In genomic region chr3:68492066-68492465, GRCm38 (mm10) we compare ENCODE assay signal across 12 mouse cellular contexts.
DNase-seq lines count a peak whose midpoint lies in the region; ATAC-seq and TF ChIP-seq lines count a peak whose summit lies in the region.
"Had no signal": no experiment of that assay in that cellular context is flagged by ENCODE, and none has a peak within 500 bp of the region (broad histone marks: within the 10 kb centered on the region; RNA-seq: fewer than 3 reads in every experiment).

No protein-coding gene starts in this region.

- TF ChIP-seq CTCF in heart, adult 2 months (IDR thresholded peaks at IDR 0.05): no peak
- no peak for TF ChIP-seq CTCF in kidney, postnatal 0 days (IDR thresholded peaks at IDR 0.05; ENCODE audit: low read depth)

- peaks cover 7% of the 10 kb centered on the region for H3K4me1 ChIP-seq in heart, adult 2 months (ENCODE audit: control insufficient read depth, insufficient read depth, low read length)
- H3K4me1 ChIP-seq in kidney, postnatal 0 days (replicated peaks; ENCODE audit: insufficient read depth, low read length): peaks cover 7% of the 10 kb centered on the region
- H3K4me1 ChIP-seq in embryonic facial prominence, embryonic 14.5 days (ENCODE audit: control insufficient read depth, insufficient read depth, low read length): peaks cover 34% of the 10 kb centered on the region
- H3K4me1 ChIP-seq in limb, embryonic 15.5 days: peaks cover 44% of the 10 kb centered on the region
- peaks cover 29% of the 10 kb centered on the region for H3K4me1 ChIP-seq in forebrain, embryonic 15.5 days

- 56% methylated on average over 1 of the region's 1 CpGs for WGBS in heart, adult 2 months
- WGBS in kidney, postnatal 0 days: 61% methylated on average over 1 of the region's 1 CpGs
- WGBS in embryonic facial prominence, embryonic 14.5 days: 52% methylated on average over 1 of the region's 1 CpGs
- 40% methylated on average over 1 of the region's 1 CpGs for WGBS in limb, embryonic 15.5 days
- WGBS in forebrain, embryonic 15.5 days: 71% methylated on average over 1 of the region's 1 CpGs

- 0 out of 2 replicates have a peak, but pooled peaks have one; percentile 21 for TF ChIP-seq EP300 in heart, adult 2 months (IDR thresholded peaks at IDR 0.05; ENCODE audit: insufficient read depth, low read depth, low read length)

- H3K4me2 ChIP-seq in kidney, postnatal 0 days (ENCODE audit: low read length): peak overlapping the region; percentile 99; the same call in 1 of the 2 replicates
- H3K4me2 ChIP-seq in embryonic facial prominence, embryonic 14.5 days (ENCODE audit: low read depth, low read length): peak overlapping the region; percentile 99; the same call in 1 of the 2 replicates
- 0 out of 2 replicates have a peak overlapping the region, but pooled peaks have one; percentile 10 for H3K4me2 ChIP-seq in limb, embryonic 15.5 days
- H3K4me2 ChIP-seq in forebrain, embryonic 15.5 days (replicated peaks): no peak overlapping the region

- ATAC-seq in kidney, postnatal 0 days (replicated peaks; ENCODE audit: low FRiP score, low read depth): no peak
- ATAC-seq in embryonic facial prominence, embryonic 14.5 days (ENCODE audit: low read depth): no peak
- ATAC-seq in limb, embryonic 15.5 days (ENCODE audit: insufficient number of reproducible peaks, low FRiP score, low TSS enrichment, low read depth): no peak
- ATAC-seq in forebrain, embryonic 15.5 days (replicated peaks): no peak

- TF ChIP-seq POLR2A in heart, adult 2 months (IDR thresholded peaks at IDR 0.05; ENCODE audit: insufficient read depth, low read depth, low read length): no peak

- intact Hi-C loops in heart, adult 2 months (cut with DNase I): loop anchor here (2.0 to 5.0 kb wide), 2 partner anchors 23 to 95 kb away; no protein-coding TSS in a partner anchor

- no peak overlapping the region for H3K4me3 ChIP-seq in heart, adult 2 months
- no peak overlapping the region for H3K4me3 ChIP-seq in kidney, postnatal 0 days (replicated peaks; ENCODE audit: low read depth, low read length)
- no peak overlapping the region for H3K4me3 ChIP-seq in embryonic facial prominence, embryonic 14.5 days (ENCODE audit: low read depth, low read length)
- H3K4me3 ChIP-seq in limb, embryonic 15.5 days: no peak overlapping the region
- H3K4me3 ChIP-seq in forebrain, embryonic 15.5 days: no peak overlapping the region

- no peaks in the 10 kb centered on the region for H3K9me3 ChIP-seq in kidney, postnatal 0 days (replicated peaks; ENCODE audit: low read length)
- no peaks in the 10 kb centered on the region for H3K9me3 ChIP-seq in embryonic facial prominence, embryonic 14.5 days (ENCODE audit: control insufficient read depth, low read length)
- H3K9me3 ChIP-seq in limb, embryonic 15.5 days: no peaks in the 10 kb centered on the region
- no peaks in the 10 kb centered on the region for H3K9me3 ChIP-seq in forebrain, embryonic 15.5 days
- H3K9me3 ChIP-seq: hindbrain, embryonic 15.5 days had no signal

- no peaks in the 10 kb centered on the region for H3K27me3 ChIP-seq in heart, adult 2 months (ENCODE audit: control insufficient read depth, insufficient read depth, low read length)
- H3K27me3 ChIP-seq in kidney, postnatal 0 days (ENCODE audit: insufficient read depth, low read length): no peaks in the 10 kb centered on the region
- H3K27me3 ChIP-seq in embryonic facial prominence, embryonic 14.5 days (replicated peaks; ENCODE audit: control insufficient read depth, insufficient read depth, low read length): no peaks in the 10 kb centered on the region
- H3K27me3 ChIP-seq in limb, embryonic 15.5 days: peaks cover 15% of the 10 kb centered on the region; the same call in 1 of the 2 replicates
- no peaks in the 10 kb centered on the region for H3K27me3 ChIP-seq in forebrain, embryonic 15.5 days

- peak overlapping the region; percentile 51 for H3K9ac ChIP-seq in heart, adult 2 months (ENCODE audit: low read depth, low read length)
- no peak overlapping the region for H3K9ac ChIP-seq in kidney, postnatal 0 days (ENCODE audit: low read depth, low read length)
- no peak overlapping the region for H3K9ac ChIP-seq in embryonic facial prominence, embryonic 14.5 days (ENCODE audit: low read depth, low read length)
- H3K9ac ChIP-seq in limb, embryonic 15.5 days: no peak overlapping the region
- no peak overlapping the region for H3K9ac ChIP-seq in forebrain, embryonic 15.5 days (replicated peaks)
- H3K9ac ChIP-seq: hindbrain, embryonic 15.5 days had no signal

- H3K36me3 ChIP-seq in heart, adult 2 months (ENCODE audit: control insufficient read depth, insufficient read depth, low read length): peaks cover 7% of the 10 kb centered on the region
- no peaks in the 10 kb centered on the region for H3K36me3 ChIP-seq in kidney, postnatal 0 days (ENCODE audit: insufficient read depth, low read length)
- no peaks in the 10 kb centered on the region for H3K36me3 ChIP-seq in embryonic facial prominence, embryonic 14.5 days (ENCODE audit: control insufficient read depth, insufficient read depth, low read length)
- H3K36me3 ChIP-seq in limb, embryonic 15.5 days: no peaks in the 10 kb centered on the region
- H3K36me3 ChIP-seq in forebrain, embryonic 15.5 days: no peaks in the 10 kb centered on the region
- H3K36me3 ChIP-seq: hindbrain, embryonic 15.5 days had no signal

- peak overlapping the region; percentile 97 for H3K27ac ChIP-seq in heart, adult 2 months
- H3K27ac ChIP-seq in kidney, postnatal 0 days: peak overlapping the region; percentile 97
- H3K27ac ChIP-seq in embryonic facial prominence, embryonic 14.5 days (replicated peaks; ENCODE audit: low read depth, low read length): peak overlapping the region; percentile 89
- peak overlapping the region; percentile 89 for H3K27ac ChIP-seq in limb, embryonic 15.5 days
- no peak overlapping the region for H3K27ac ChIP-seq in forebrain, embryonic 15.5 days (replicated peaks)

- DNase-seq in heart, adult 2 months: no peak
- DNase-seq in heart, adult 8-10 months (ENCODE audit: low spot score): no peak
- no peak for DNase-seq in kidney, postnatal 0 days (ENCODE audit: low spot score)
- DNase-seq in kidney, postnatal 14 days: no peak
- no peak for DNase-seq in embryonic facial prominence, embryonic 14.5 days (ENCODE audit: low spot score)
- DNase-seq in layer of hippocampus, postnatal 36 days: no peak
- DNase-seq: adrenal gland, postnatal 25 days; cerebellum, adult 11-12 months; retina, postnatal 1 day had no signal

- no peaks in the 10 kb centered on the region; the same call in 1 of the 2 replicates for H3K79me2 ChIP-seq in heart, adult 2 months (replicated peaks; ENCODE audit: control insufficient read depth, insufficient read depth, low read length)
